Comparison of ENCODE assay signal across 21 mouse cellular contexts in the genomic region with DNA sequence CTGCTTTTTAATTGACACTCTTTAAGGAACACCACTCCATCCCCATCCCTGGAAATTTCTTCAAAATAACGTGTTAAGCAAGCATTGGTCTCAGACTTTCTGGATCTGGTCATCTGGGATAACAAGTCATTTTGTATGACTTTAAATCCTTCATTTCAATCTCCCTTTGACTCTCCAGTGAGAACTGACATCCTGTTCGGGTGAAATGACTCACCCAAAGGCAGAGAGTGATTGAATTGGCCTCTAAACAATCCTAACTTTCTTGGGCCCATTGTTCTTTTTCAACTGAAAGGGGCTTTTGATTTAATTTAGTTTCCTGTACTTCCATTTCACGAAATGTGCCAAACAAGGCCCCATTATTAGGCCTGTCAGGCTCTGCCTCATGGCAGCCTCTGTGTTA.
DNase-seq lines count a peak whose midpoint lies in the region; ATAC-seq and TF ChIP-seq lines count a peak whose summit lies in the region.
"Had no signal": no experiment of that assay in that cellular context is flagged by ENCODE, and none has a peak within 500 bp of the region (broad histone marks: within the 10 kb centered on the region; RNA-seq: fewer than 3 reads in every experiment).

No protein-coding gene starts in this region.

- no peaks in the 10 kb centered on the region for H3K4me1 ChIP-seq in lung, postnatal 0 days (ENCODE audit: insufficient read depth, low read depth, low read length)
- H3K4me1 ChIP-seq: embryonic facial prominence, embryonic 13.5 days; hindbrain, embryonic 15.5 days had no signal

- ATAC-seq in lung, postnatal 0 days = no peak
- ATAC-seq: forebrain, embryonic 16.5 days; Patski had no signal

- no peak for DNase-seq in layer of hippocampus, adult 2 months (ENCODE audit: low spot score in 2 of 2)
- no peak for DNase-seq in layer of hippocampus, postnatal 25 days (ENCODE audit: extremely low spot score in 1 of 2, low spot score in 1 of 2)
- peak; percentile 12 for DNase-seq in lung, postnatal 0 days (ENCODE audit: low spot score)
- DNase-seq in lung, postnatal 4 days = no peak
- peak; percentile 56 for DNase-seq in brain, adult 2 months (ENCODE audit: low read depth, low spot score)
- peak; percentile 12 for DNase-seq in telencephalon, adult 2 months (ENCODE audit: low read depth, low spot score)
- DNase-seq in adipocyte (ENCODE audit: low spot score) = no peak
- no peak for DNase-seq in lung, postnatal 10 days
- DNase-seq: adrenal gland, adult 2 months; adrenal gland, postnatal 14 days; cerebellum, adult 11 months; cerebellum, adult 2 months; cerebellum, adult 9-11 months; cerebellum, postnatal 25 days; gastrocnemius, postnatal 10 days had no signal

- 37% methylated on average over 3 of the region's 3 CpGs for WGBS in lung, postnatal 0 days

- no peak overlapping the region for H3K4me2 ChIP-seq in lung, postnatal 0 days (replicated peaks; ENCODE audit: low read depth, low read length)
- H3K4me2 ChIP-seq: embryonic facial prominence, embryonic 13.5 days; heart, embryonic 11.5 days; hindbrain, embryonic 12.5 days; hindbrain, embryonic 15.5 days had no signal

- no peak for TF ChIP-seq EP300 in lung, postnatal 0 days (IDR thresholded peaks at IDR 0.05)

- H3K4me3 ChIP-seq in layer of hippocampus, adult 2 months = no peak overlapping the region
- no peak overlapping the region for H3K4me3 ChIP-seq in lung, postnatal 0 days (ENCODE audit: low read depth, low read length)
- H3K4me3 ChIP-seq: embryonic facial prominence, embryonic 13.5 days; hindbrain, embryonic 12.5 days; hindbrain, embryonic 15.5 days had no signal

- no peak overlapping the region for H3K9ac ChIP-seq in lung, postnatal 0 days (replicated peaks; ENCODE audit: low read depth)
- H3K9ac ChIP-seq: embryonic facial prominence, embryonic 13.5 days; hindbrain, embryonic 12.5 days; hindbrain, embryonic 15.5 days had no signal

- no peaks in the 10 kb centered on the region for H3K36me3 ChIP-seq in lung, postnatal 0 days (ENCODE audit: insufficient read depth, low read length)
- H3K36me3 ChIP-seq: embryonic facial prominence, embryonic 13.5 days; hindbrain, embryonic 12.5 days; hindbrain, embryonic 15.5 days had no signal

- H3K9me3 ChIP-seq in lung, postnatal 0 days (ENCODE audit: low read length) = no peaks in the 10 kb centered on the region
- H3K9me3 ChIP-seq: embryonic facial prominence, embryonic 13.5 days; hindbrain, embryonic 12.5 days; hindbrain, embryonic 15.5 days had no signal

- H3K27ac ChIP-seq in layer of hippocampus, adult 2 months = peak overlapping the region; percentile 39; the same call in 1 of the 2 replicates
- H3K27ac ChIP-seq in lung, postnatal 0 days (ENCODE audit: low read length) = no peak overlapping the region
- H3K27ac ChIP-seq: embryonic facial prominence, embryonic 13.5 days; hindbrain, embryonic 12.5 days; hindbrain, embryonic 15.5 days had no signal

- no peaks in the 10 kb centered on the region for H3K27me3 ChIP-seq in lung, postnatal 0 days (replicated peaks; ENCODE audit: insufficient read depth, low read length)
- H3K27me3 ChIP-seq: embryonic facial prominence, embryonic 13.5 days; hindbrain, embryonic 12.5 days; hindbrain, embryonic 15.5 days; Patski had no signal

- no peak for TF ChIP-seq CTCF in layer of hippocampus, adult 2 months (conservative IDR thresholded peaks at IDR 0.05)
- TF ChIP-seq CTCF in lung, postnatal 0 days (IDR thresholded peaks at IDR 0.05) = no peak

Comparison
In these comparisons a context has a peak if more than half of its experiments do, and no peak if none do; other contexts are left out.
1. DNase-seq: peak in lung, postnatal 0 days (single experiment), brain, adult 2 months (single experiment) and telencephalon, adult 2 months (single experiment); none in layer of hippocampus, adult 2 months (0 of 2), layer of hippocampus, postnatal 25 days (0 of 2), lung, postnatal 4 days (0 of 2), adipocyte (single experiment) and lung, postnatal 10 days (single experiment).